Mouse (Mus musculus): ENCODE data around the gene Cnnm4.

- TF ChIP-seq CTCF (IDR thresholded peaks at IDR 0.05; ENCODE audit: insufficient read depth, low read length) (no peak), POLR2A (IDR thresholded peaks at IDR 0.05; ENCODE audit: borderline replicate concordance, extremely low read depth, low read depth, low read length) (no peak)
Observed at GRCm38 (mm10) chr1:36535477-36536396, 64.3 kb downstream of the Cnnm4 start.

Measured in lung, adult 2 months (tissue).